Mouse (Mus musculus): ENCODE measurements at regions not wholly inside any gene's neighbourhood (a gene's known extent, or its start where the extent isn't known, plus 50 kb on each side); places are given as distances from the start of the nearest gene placed in this dataset.

DNA sequence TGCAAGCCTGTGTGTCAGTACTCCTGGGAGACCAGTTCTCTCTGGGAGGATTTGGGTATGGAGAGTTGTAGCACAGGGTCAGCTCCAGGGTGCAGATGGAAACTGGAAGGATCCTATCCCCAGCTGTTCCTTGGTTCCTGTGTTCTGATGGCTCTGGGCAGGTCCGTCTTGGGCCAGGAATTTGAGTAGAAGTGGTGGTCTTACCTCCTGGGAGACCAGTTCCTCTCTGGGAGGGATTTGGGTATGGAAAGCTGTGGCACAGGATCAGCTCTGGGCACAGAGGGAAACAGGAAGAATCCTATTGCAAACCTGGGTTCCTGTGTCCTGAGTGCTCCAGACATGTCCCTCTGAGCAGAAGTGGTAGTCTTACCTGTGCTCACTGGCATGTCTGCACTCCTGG lies 314.5 kb downstream of the Wdr11 start:
- Histone ChIP-seq H3K4me2 (ENCODE audit: low read depth) (no peak overlapping the region), H3K9me3 (ENCODE audit: control insufficient read depth, low read length) (no peaks in the 10 kb centered on the region), H3K27me3 (ENCODE audit: control insufficient read depth, insufficient read depth, low read length) (no peaks in the 10 kb centered on the region), H3K9ac (ENCODE audit: low read length) (no peak overlapping the region), H3K27ac (ENCODE audit: low read depth, low read length) (no peak overlapping the region), H3K36me3 (ENCODE audit: control insufficient read depth, insufficient read depth, low read length) (no peaks in the 10 kb centered on the region), H3K4me1 (ENCODE audit: control insufficient read depth, insufficient read depth, low read length) (no peaks in the 10 kb centered on the region), H3K4me3 (ENCODE audit: low read depth, low read length) (no peak overlapping the region)
- ATAC-seq (ENCODE audit: insufficient read depth, low FRiP score, low TSS enrichment): no peak
- WGBS: 81% methylated on average over 1 of the region's 1 CpGs
- DNase-seq (ENCODE audit: low spot score): no peak

DNA sequence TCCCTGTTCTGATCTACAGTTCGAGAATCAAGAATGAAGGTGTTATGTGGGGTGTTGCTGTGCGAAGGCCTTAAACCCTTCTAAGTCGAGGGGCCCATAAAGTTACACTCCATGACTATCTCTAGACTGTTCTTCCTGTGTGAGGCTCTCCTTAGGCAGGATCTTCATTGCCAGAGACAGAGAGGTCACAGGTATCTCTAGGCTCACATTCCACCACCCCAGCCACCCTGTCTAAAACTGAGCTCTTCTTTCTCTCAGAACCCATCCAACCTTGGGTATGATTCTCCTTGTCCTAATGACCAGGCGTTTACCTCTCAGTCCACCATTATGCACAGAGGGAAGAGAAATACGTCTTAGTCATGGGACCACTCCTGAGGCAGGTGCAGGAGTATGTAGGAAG lies 317.2 kb downstream of the Wdr11 start:
- Histone ChIP-seq H3K4me2 (ENCODE audit: low read depth) (no peak overlapping the region), H3K27ac (ENCODE audit: low read depth, low read length) (no peak overlapping the region), H3K4me1 (ENCODE audit: control insufficient read depth, insufficient read depth, low read length) (no peaks in the 10 kb centered on the region), H3K27me3 (ENCODE audit: control insufficient read depth, insufficient read depth, low read length) (no peaks in the 10 kb centered on the region), H3K4me3 (ENCODE audit: low read depth, low read length) (no peak overlapping the region), H3K9me3 (ENCODE audit: control insufficient read depth, low read length) (no peaks in the 10 kb centered on the region), H3K36me3 (ENCODE audit: control insufficient read depth, insufficient read depth, low read length) (no peaks in the 10 kb centered on the region), H3K9ac (ENCODE audit: low read length) (no peak overlapping the region)
- WGBS: 88% methylated on average over 5 of the region's 5 CpGs
- DNase-seq (ENCODE audit: low spot score) (no peak), ATAC-seq (ENCODE audit: insufficient read depth, low FRiP score, low TSS enrichment) (no peak)

DNA sequence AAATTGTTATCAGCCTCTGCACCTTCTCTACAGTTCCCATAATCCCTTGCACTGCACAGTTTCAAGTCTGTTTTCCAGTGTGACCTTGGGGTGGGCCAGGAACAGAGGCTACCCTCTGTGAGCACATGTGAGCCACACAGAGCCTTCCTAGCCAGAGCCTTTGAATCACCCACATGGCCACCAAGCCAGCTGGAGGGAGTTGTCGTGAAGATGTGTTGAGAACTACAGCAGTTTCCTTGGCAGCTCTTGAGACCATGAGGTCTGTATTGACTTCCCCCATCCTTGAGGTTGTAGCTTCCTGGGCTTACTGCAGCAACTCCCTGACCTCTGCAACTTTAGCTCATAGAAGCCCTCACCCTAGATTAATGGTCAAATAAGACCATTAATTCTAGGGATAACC lies 318.1 kb downstream of the Wdr11 start:
- Histone ChIP-seq H3K4me2 (ENCODE audit: low read depth) (no peak overlapping the region), H3K4me1 (ENCODE audit: control insufficient read depth, insufficient read depth, low read length) (no peaks in the 10 kb centered on the region), H3K9me3 (ENCODE audit: control insufficient read depth, low read length) (no peaks in the 10 kb centered on the region), H3K36me3 (ENCODE audit: control insufficient read depth, insufficient read depth, low read length) (no peaks in the 10 kb centered on the region), H3K27me3 (ENCODE audit: control insufficient read depth, insufficient read depth, low read length) (no peaks in the 10 kb centered on the region), H3K4me3 (ENCODE audit: low read depth, low read length) (no peak overlapping the region), H3K9ac (ENCODE audit: low read length) (no peak overlapping the region), H3K27ac (ENCODE audit: low read depth, low read length) (no peak overlapping the region)
- 65% methylated on average over 1 of the region's 1 CpGs for WGBS
- ATAC-seq (ENCODE audit: insufficient read depth, low FRiP score, low TSS enrichment) (no peak), DNase-seq (ENCODE audit: low spot score) (no peak)

DNA sequence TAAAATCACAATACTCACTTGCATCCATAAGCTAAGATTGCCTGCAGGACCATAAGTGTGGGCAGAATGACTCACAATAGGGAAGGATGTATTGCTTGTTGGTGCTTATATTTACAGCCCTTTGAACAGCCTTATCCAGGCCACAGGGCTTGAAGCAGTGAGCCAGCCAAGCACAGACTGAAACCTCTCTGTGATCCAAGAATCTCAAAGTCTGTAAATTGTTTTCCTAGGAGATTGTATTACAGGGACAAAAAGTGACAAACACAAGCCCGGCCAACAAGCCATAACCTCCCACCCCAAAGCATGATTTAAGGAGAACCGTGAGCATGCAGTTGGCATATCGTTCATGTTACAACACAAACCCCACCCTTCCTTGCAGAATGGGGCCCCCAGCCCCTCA lies 319.2 kb downstream of the Wdr11 start:
- Histone ChIP-seq H3K27ac (ENCODE audit: low read depth, low read length) (no peak overlapping the region), H3K4me1 (ENCODE audit: control insufficient read depth, insufficient read depth, low read length) (no peaks in the 10 kb centered on the region), H3K27me3 (ENCODE audit: control insufficient read depth, insufficient read depth, low read length) (no peaks in the 10 kb centered on the region), H3K36me3 (ENCODE audit: control insufficient read depth, insufficient read depth, low read length) (no peaks in the 10 kb centered on the region), H3K4me2 (ENCODE audit: low read depth) (no peak overlapping the region), H3K9ac (ENCODE audit: low read length) (no peak overlapping the region), H3K4me3 (ENCODE audit: low read depth, low read length) (no peak overlapping the region), H3K9me3 (ENCODE audit: control insufficient read depth, low read length) (no peaks in the 10 kb centered on the region)
- DNase-seq (ENCODE audit: low spot score) (no peak), ATAC-seq (ENCODE audit: insufficient read depth, low FRiP score, low TSS enrichment) (no peak)
- 83% methylated on average over 3 of the region's 3 CpGs for WGBS

DNA sequence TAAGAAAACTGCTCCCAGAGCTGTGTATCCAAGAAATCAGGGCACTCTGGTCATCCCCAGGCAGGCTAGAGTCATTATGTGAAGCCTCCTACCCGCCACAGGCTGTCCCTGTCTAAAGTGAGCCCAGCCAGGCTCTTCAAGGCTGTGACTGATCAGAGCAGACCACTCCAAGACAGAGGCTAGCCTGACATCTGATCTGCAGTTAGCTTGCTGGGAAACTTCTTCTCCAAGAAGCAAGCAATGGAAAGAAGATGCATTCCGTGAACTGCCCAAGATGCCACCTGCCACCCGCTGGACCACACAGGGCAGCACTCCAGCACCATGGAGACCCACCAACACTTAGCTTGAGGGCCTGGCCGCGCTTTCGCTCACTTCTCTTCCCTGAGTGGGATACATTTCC lies 323.2 kb downstream of the Wdr11 start:
- Histone ChIP-seq H3K9ac (ENCODE audit: low read length) (no peak overlapping the region), H3K27me3 (ENCODE audit: control insufficient read depth, insufficient read depth, low read length) (no peaks in the 10 kb centered on the region), H3K36me3 (ENCODE audit: control insufficient read depth, insufficient read depth, low read length) (no peaks in the 10 kb centered on the region), H3K4me2 (ENCODE audit: low read depth) (no peak overlapping the region), H3K9me3 (ENCODE audit: control insufficient read depth, low read length) (no peaks in the 10 kb centered on the region), H3K4me1 (ENCODE audit: control insufficient read depth, insufficient read depth, low read length) (no peaks in the 10 kb centered on the region), H3K4me3 (ENCODE audit: low read depth, low read length) (no peak overlapping the region), H3K27ac (ENCODE audit: low read depth, low read length) (no peak overlapping the region)
- DNase-seq (ENCODE audit: low spot score) (no peak), ATAC-seq (ENCODE audit: insufficient read depth, low FRiP score, low TSS enrichment) (no peak)
- whole genome bisulfite sequencing: 90% methylated on average over 6 of the region's 6 CpGs

DNA sequence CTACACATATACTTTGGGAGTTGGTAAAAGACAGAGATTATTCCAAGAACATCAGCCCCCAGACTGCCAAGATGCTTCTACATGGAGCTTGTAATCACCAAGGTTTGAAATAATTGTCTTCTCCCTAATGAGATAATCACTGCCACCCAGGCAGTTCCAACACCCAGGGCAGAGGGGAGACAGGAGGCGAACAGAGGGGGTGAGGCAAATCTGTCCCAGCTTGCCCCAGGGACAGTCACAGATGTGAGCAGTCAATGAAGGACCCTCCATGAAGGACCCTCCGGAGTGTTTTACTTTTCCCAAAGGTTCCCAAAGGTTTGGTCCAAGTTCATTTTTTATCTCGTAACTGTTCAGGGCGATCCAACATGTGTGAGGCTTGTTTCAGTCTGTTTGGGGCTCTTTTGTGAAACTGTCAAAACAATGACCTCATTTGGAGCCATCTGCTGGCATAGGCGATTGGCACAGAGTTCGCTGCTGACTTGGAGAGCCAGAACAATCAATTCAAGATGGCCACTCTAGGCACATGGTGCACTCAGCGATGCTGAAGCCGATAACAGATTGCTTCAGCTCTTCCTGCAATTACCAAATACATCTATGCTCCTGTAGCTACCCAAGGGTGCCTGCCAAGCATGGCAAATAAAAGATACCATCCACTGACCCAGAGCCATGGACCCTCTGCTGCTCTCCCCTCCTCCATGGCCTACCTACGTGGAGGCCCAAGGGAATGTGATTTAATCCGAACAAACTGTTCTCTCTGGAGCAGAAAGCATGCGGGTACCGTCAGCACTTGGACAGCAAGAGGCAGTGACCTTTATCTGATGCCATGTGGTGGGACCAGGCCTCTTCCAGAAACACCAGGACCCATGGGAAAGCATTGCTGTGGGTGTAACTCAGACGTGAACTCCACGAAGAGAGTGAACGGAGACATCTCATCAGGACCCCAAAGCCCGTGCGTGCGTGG lies 326.9 kb downstream of the Wdr11 start:
- no peaks in the 10 kb centered on the region for H3K9me3 ChIP-seq (ENCODE audit: control insufficient read depth, low read length)
- H3K27me3 ChIP-seq (ENCODE audit: control insufficient read depth, insufficient read depth, low read length): no peaks in the 10 kb centered on the region
- no peak for ATAC-seq (ENCODE audit: insufficient read depth, low FRiP score, low TSS enrichment)

DNA sequence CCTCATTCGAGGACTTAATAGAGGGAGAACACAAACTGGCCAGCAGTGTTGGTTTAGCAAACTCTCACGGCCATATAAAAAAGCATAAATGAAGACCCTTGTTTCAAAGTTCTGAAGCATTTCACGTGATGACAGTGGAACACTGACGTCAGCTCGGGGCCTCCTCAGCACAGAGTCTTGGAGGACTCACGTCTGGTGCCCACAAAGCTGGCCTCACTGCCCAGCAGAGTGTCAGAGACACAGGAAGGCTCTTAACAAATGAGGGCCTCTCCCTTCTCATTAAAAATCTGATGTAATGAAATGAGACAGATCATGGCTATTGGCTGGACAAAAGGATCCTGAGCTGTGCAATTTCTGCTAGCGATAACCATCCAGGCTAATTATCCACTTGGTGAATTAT lies 330.6 kb downstream of the Wdr11 start:
- WGBS: 74% methylated on average over 7 of the region's 7 CpGs
- Histone ChIP-seq H3K4me1 (ENCODE audit: control insufficient read depth, insufficient read depth, low read length) (no peaks in the 10 kb centered on the region), H3K27me3 (ENCODE audit: control insufficient read depth, insufficient read depth, low read length) (no peaks in the 10 kb centered on the region), H3K9me3 (ENCODE audit: control insufficient read depth, low read length) (no peaks in the 10 kb centered on the region; the same call in 1 of the 2 replicates), H3K9ac (ENCODE audit: low read length) (no peak overlapping the region), H3K36me3 (ENCODE audit: control insufficient read depth, insufficient read depth, low read length) (no peaks in the 10 kb centered on the region), H3K4me2 (ENCODE audit: low read depth) (no peak overlapping the region), H3K4me3 (ENCODE audit: low read depth, low read length) (no peak overlapping the region), H3K27ac (ENCODE audit: low read depth, low read length) (no peak overlapping the region)
- ATAC-seq (ENCODE audit: insufficient read depth, low FRiP score, low TSS enrichment): no peak
- DNase-seq (ENCODE audit: low spot score): no peak

More for the DNA sequence above, 326.9 kb downstream of the Wdr11 start:
- Histone ChIP-seq H3K36me3 (ENCODE audit: control insufficient read depth, insufficient read depth, low read length) (no peaks in the 10 kb centered on the region), H3K4me1 (ENCODE audit: control insufficient read depth, insufficient read depth, low read length) (no peaks in the 10 kb centered on the region), H3K27ac (ENCODE audit: low read depth, low read length) (no peak overlapping the region), H3K9ac (ENCODE audit: low read length) (no peak overlapping the region), H3K4me2 (ENCODE audit: low read depth) (no peak overlapping the region), H3K4me3 (ENCODE audit: low read depth, low read length) (no peak overlapping the region)
- no peak for DNase-seq (ENCODE audit: low spot score)
- 88% methylated on average over 18 of the region's 18 CpGs for WGBS

DNA sequence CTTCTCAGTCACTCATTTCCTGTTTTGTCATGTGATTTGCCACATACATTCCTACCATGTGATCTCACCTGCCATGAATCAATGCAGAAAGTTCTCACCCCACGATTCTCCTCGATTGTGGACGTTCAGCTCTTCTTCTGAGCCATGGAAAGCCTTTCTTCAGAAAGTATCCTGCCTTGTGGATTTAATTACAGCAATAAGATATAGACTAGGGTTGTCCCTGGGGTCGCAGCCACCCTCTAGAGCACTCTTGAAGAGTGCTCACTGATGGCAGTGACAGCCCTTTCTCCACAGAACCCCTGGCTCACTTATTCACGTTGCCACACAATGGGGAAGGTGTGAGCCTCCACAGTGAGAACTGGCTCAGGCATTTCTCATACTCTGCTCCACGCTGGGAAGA lies 345.1 kb downstream of the Wdr11 start:
- no peak for DNase-seq (ENCODE audit: low spot score)

DNA sequence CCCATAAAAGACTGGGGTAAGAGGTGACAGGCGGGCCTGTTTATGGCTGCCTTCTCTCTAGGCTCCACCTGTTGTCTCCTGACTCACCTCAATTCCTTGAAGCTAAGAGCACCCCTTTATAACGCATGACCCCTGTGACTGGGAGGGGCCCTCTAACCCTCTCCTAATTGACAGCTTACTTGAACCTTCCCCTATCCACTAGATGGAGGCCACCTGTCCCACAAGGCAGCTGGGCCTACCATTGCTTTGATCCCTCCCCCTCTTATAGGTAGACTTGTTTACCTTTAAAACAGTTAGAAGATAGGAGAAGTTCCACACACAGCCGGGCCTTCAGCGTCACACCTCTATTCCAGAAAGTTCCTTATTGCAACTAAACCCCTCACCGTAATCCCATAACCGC lies 346.1 kb downstream of the Wdr11 start:
- Histone ChIP-seq H3K27ac (ENCODE audit: low read depth, low read length) (no peak overlapping the region), H3K4me1 (ENCODE audit: control insufficient read depth, insufficient read depth, low read length) (no peaks in the 10 kb centered on the region), H3K4me2 (ENCODE audit: low read depth) (no peak overlapping the region), H3K27me3 (ENCODE audit: control insufficient read depth, insufficient read depth, low read length) (no peaks in the 10 kb centered on the region), H3K4me3 (ENCODE audit: low read depth, low read length) (no peak overlapping the region), H3K9me3 (ENCODE audit: control insufficient read depth, low read length) (no peaks in the 10 kb centered on the region), H3K36me3 (ENCODE audit: control insufficient read depth, insufficient read depth, low read length) (no peaks in the 10 kb centered on the region), H3K9ac (ENCODE audit: low read length) (no peak overlapping the region)
- no peak for DNase-seq (ENCODE audit: low spot score)
- ATAC-seq (ENCODE audit: insufficient read depth, low FRiP score, low TSS enrichment): no peak
- 90% methylated on average over 6 of the region's 6 CpGs for WGBS

More for the DNA sequence above, 345.1 kb downstream of the Wdr11 start:
- Histone ChIP-seq H3K27ac (ENCODE audit: low read depth, low read length) (no peak overlapping the region), H3K4me1 (ENCODE audit: control insufficient read depth, insufficient read depth, low read length) (no peaks in the 10 kb centered on the region), H3K4me3 (ENCODE audit: low read depth, low read length) (no peak overlapping the region), H3K9ac (ENCODE audit: low read length) (no peak overlapping the region), H3K4me2 (ENCODE audit: low read depth) (no peak overlapping the region), H3K36me3 (ENCODE audit: control insufficient read depth, insufficient read depth, low read length) (no peaks in the 10 kb centered on the region), H3K27me3 (ENCODE audit: control insufficient read depth, insufficient read depth, low read length) (no peaks in the 10 kb centered on the region), H3K9me3 (ENCODE audit: control insufficient read depth, low read length) (no peaks in the 10 kb centered on the region)
- ATAC-seq (ENCODE audit: insufficient read depth, low FRiP score, low TSS enrichment): no peak
- 77% methylated on average over 6 of the region's 6 CpGs for WGBS
